ENCODE assay signal across 8 mouse cellular contexts in the genomic region with DNA sequence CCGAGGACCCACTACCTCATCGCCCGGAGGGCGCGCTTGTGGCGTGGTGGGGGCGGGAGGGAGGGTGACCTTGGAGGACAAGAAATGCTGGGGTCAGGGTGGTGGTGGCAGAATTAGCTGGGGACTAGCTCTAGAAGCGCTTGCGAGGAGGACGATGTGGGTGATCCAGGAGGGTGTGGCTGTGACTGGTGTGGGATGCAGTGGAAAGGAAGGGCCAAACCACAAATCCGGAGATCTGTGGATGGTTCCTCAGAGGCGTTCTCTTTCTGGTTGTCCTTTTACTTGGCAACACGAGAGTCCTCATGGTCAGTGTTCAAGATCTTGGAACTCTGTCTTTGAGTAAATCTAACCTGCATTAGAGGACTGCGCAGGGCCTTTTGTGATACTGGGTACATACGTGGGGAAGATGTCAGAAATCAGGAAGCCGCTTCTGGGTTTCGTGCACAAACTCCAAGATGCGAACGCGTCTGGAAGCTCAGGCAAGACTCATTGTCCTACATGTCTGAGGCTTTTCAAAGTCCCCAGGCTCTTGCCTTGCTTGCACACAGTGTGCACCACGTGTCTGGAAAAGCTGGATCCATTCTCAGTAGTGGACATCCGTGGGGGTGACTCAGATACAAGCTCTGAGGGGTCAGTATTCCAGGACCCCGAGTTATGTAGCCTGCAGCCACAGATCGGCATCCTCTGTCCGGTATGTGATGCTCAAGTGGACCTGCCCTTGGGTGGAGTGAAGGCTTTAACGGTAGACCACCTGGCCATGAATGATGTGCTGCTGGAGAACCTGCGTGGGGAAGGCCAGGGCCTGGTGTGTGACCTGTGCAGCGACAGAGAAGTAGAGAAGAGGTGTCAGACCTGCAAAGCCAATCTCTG. TPM values are rescaled to one million over a fixed set of nuclear protein-coding genes. Genes with fewer than 3 reads are reported as not detected.
DNase-seq lines count a peak whose midpoint lies in the region; ATAC-seq and TF ChIP-seq lines count a peak whose summit lies in the region.

No protein-coding gene starts in this region.

- H3K27me3 ChIP-seq in C2C12 (ENCODE audit: control insufficient read depth, insufficient read depth, insufficient read length) = no peaks in the 10 kb centered on the region
- H3K27me3 ChIP-seq in embryonic facial prominence, embryonic 12.5 days = no peaks in the 10 kb centered on the region
- no peaks in the 10 kb centered on the region for H3K27me3 ChIP-seq in hindbrain, postnatal 0 days (ENCODE audit: insufficient read depth, low read length)
- no peaks in the 10 kb centered on the region for H3K27me3 ChIP-seq in midbrain, embryonic 16.5 days (ENCODE audit: control insufficient read depth, insufficient read depth, low read depth, low read length)

- 38% methylated on average over 28 of the region's 28 CpGs for WGBS in embryonic facial prominence, embryonic 12.5 days
- WGBS in hindbrain, postnatal 0 days = 35% methylated on average over 28 of the region's 28 CpGs
- 37% methylated on average over 27 of the region's 28 CpGs for WGBS in midbrain, embryonic 16.5 days

- no peaks in the 10 kb centered on the region for H3K9me3 ChIP-seq in embryonic facial prominence, embryonic 12.5 days
- H3K9me3 ChIP-seq in hindbrain, postnatal 0 days (ENCODE audit: low read length) = no peaks in the 10 kb centered on the region
- H3K9me3 ChIP-seq in midbrain, embryonic 16.5 days (replicated peaks; ENCODE audit: control insufficient read depth, low read length, poor library complexity, severe bottlenecking) = no peaks in the 10 kb centered on the region

- TF ChIP-seq CTCF in gastrocnemius, adult 2 months (IDR thresholded peaks at IDR 0.05) = no peak
- TF ChIP-seq CTCF in C2C12 (IDR thresholded peaks at IDR 0.05; ENCODE audit: control insufficient read depth, insufficient read depth, insufficient read length) = no peak
- TF ChIP-seq CTCF in hindbrain, postnatal 0 days (IDR thresholded peaks at IDR 0.05; ENCODE audit: low read depth) = no peak

- DNase-seq in gastrocnemius, adult 2 months = no peak
- no peak for DNase-seq in gastrocnemius, postnatal 14 days
- peak; percentile 19 for DNase-seq in hindbrain, postnatal 0 days (ENCODE audit: low spot score)
- DNase-seq in ovary, postnatal 10 days (ENCODE audit: low spot score) = no peak
- DNase-seq in ovary, adult 18-20 months (ENCODE audit: low spot score) = no peak

- peak overlapping the region; percentile 56 for H3K9ac ChIP-seq in embryonic facial prominence, embryonic 12.5 days
- H3K9ac ChIP-seq in hindbrain, postnatal 0 days (replicated peaks; ENCODE audit: low read length) = peak overlapping the region; percentile 72
- peak overlapping the region; percentile 78 for H3K9ac ChIP-seq in midbrain, embryonic 16.5 days (ENCODE audit: low read depth, low read length)

- no peaks in the 10 kb centered on the region for H3K79me2 ChIP-seq in C2C12 (ENCODE audit: control insufficient read depth, insufficient read depth)

- peak overlapping the region; percentile 81 for H3K4me3 ChIP-seq in gastrocnemius, adult 2 months
- H3K4me3 ChIP-seq in C2C12 (ENCODE audit: insufficient read depth, poor library complexity, severe bottlenecking) = peak overlapping the region; percentile 23
- H3K4me3 ChIP-seq in embryonic facial prominence, embryonic 12.5 days = peak overlapping the region; percentile 58
- H3K4me3 ChIP-seq in hindbrain, postnatal 0 days (ENCODE audit: low read length) = peak overlapping the region; percentile 48
- H3K4me3 ChIP-seq in midbrain, embryonic 16.5 days (ENCODE audit: low read depth, low read length) = peak overlapping the region; percentile 49

- peak; percentile 71 for ATAC-seq in embryonic facial prominence, embryonic 12.5 days (ENCODE audit: insufficient number of reproducible peaks, insufficient read depth, low FRiP score, low TSS enrichment)
- ATAC-seq in hindbrain, postnatal 0 days = peak; percentile 65
- ATAC-seq in midbrain, embryonic 16.5 days = peak; percentile 73

- peak overlapping the region; percentile 92 for H3K27ac ChIP-seq in gastrocnemius, adult 2 months
- peak overlapping the region; percentile 77; the same call in 1 of the 2 replicates for H3K27ac ChIP-seq in embryonic facial prominence, embryonic 12.5 days
- H3K27ac ChIP-seq in hindbrain, postnatal 0 days = peak overlapping the region; percentile 87
- H3K27ac ChIP-seq in midbrain, embryonic 16.5 days (ENCODE audit: low read length) = peak overlapping the region; percentile 84

- intact Hi-C loops in gastrocnemius, adult 2 months (cut with DNase I) = loop anchor here (5.0 to 10.0 kb wide), 3 partner anchors 45 to 682 kb away; partner anchors contain the start of genes Atp1a1 and Ttf2
- intact Hi-C loops in gastrocnemius, postnatal 14 days (cut with DNase I; ENCODE audit: low total_unique reads) = no loop called here

- no peaks in the 10 kb centered on the region for H3K79me3 ChIP-seq in C2C12 (ENCODE audit: low read depth)

- peak overlapping the region; percentile 69 for H3K4me2 ChIP-seq in embryonic facial prominence, embryonic 12.5 days (replicated peaks)
- H3K4me2 ChIP-seq in hindbrain, postnatal 0 days (ENCODE audit: low read depth, low read length) = peak overlapping the region; percentile 74
- peak overlapping the region; percentile 77 for H3K4me2 ChIP-seq in midbrain, embryonic 16.5 days (ENCODE audit: low read length)

- peak overlapping the region; percentile 51 for H3ac ChIP-seq in C2C12 (ENCODE audit: control insufficient read depth, insufficient read length, low read depth)

- peaks cover 27% of the 10 kb centered on the region for H3K4me1 ChIP-seq in embryonic facial prominence, embryonic 12.5 days
- H3K4me1 ChIP-seq in hindbrain, postnatal 0 days (ENCODE audit: insufficient read depth, low read length) = peaks cover 13% of the 10 kb centered on the region; the same call in 1 of the 2 replicates
- peaks cover 28% of the 10 kb centered on the region for H3K4me1 ChIP-seq in midbrain, embryonic 16.5 days (ENCODE audit: control insufficient read depth, insufficient read depth, low read length)

- H3K36me3 ChIP-seq in C2C12 (ENCODE audit: control insufficient read depth, insufficient read depth) = no peaks in the 10 kb centered on the region
- H3K36me3 ChIP-seq in embryonic facial prominence, embryonic 12.5 days = peaks cover 12% of the 10 kb centered on the region; the same call in 1 of the 2 replicates
- H3K36me3 ChIP-seq in hindbrain, postnatal 0 days (ENCODE audit: insufficient read depth, low read length) = 0 out of 2 replicates have a peak, but pooled peaks cover 7% of the 10 kb centered on the region
- H3K36me3 ChIP-seq in midbrain, embryonic 16.5 days (ENCODE audit: control insufficient read depth, insufficient read depth, low read length) = peaks cover 3% of the 10 kb centered on the region; the same call in 1 of the 2 replicates

TF ChIP-seq in C2C12, 6 proteins besides CTCF, POLR2A, EP300 and RAD21:
- TF ChIP-seq CEBPB (IDR thresholded peaks at IDR 0.05; ENCODE audit: low read depth) (no peak), FOSL1 (IDR thresholded peaks at IDR 0.05; ENCODE audit: insufficient read depth, low read length, poor library complexity, severe bottlenecking) (no peak), MAX (IDR thresholded peaks at IDR 0.05) (no peak), USF1 (IDR thresholded peaks at IDR 0.05; ENCODE audit: low read depth) (no peak), MYOD1 (IDR thresholded peaks at IDR 0.05; ENCODE audit: control insufficient read depth, insufficient read length, low read depth) (no peak), MYOG (IDR thresholded peaks at IDR 0.05; ENCODE audit: control insufficient read depth, extremely low read depth, insufficient read length) (no peak)
TF ChIP-seq in C2C12: peak in this region for 0.

RNA-seq across cellular contexts. Expression of gene Trim45, which starts 0.7 kb away (rescaled TPM):
- total RNA-seq in gastrocnemius, adult 2 months (2021) = 1 to 10 TPM; 4.7 to 7.8 TPM
- total RNA-seq in gastrocnemius, postnatal 14 days (2021) = 1 to 10 TPM; 4.9 to 7.2 TPM
- polyA plus RNA-seq in C2C12 (2012; fragmentation: generic; extraction: Trizol) = 3.6 TPM
- polyA plus RNA-seq in embryonic facial prominence, embryonic 12.5 days (2016; fragmentation: Nextera tagmentation; extraction: Ambion mirVana) = 7.8 and 8.5 TPM in 2 replicates
- 9.0 and 9.9 TPM in 2 replicates for total RNA-seq in hindbrain, postnatal 0 days (2014; rRNA removed)
- 5.2 and 5.9 TPM in 2 replicates for polyA plus RNA-seq in hindbrain, postnatal 0 days (2015; fragmentation: Nextera tagmentation; extraction: Ambion mirVana)
- 7.9 and 8.6 TPM in 2 replicates for polyA plus RNA-seq in midbrain, embryonic 16.5 days (2015; fragmentation: Nextera tagmentation; extraction: Ambion mirVana)

RNA-seq across cellular contexts. Expression of gene Ttf2, which starts 46.7 kb away (rescaled TPM):
- 1 to 10 TPM; 2.5 to 3.1 TPM for total RNA-seq in gastrocnemius, adult 2 months (2021)
- 1 to 10 TPM; 4.5 to 4.8 TPM for total RNA-seq in gastrocnemius, postnatal 14 days (2021)
- 10.2 TPM for polyA plus RNA-seq in C2C12 (2012; fragmentation: generic; extraction: Trizol)
- 20.8 and 20.9 TPM in 2 replicates for polyA plus RNA-seq in embryonic facial prominence, embryonic 12.5 days (2016; fragmentation: Nextera tagmentation; extraction: Ambion mirVana)
- total RNA-seq in hindbrain, postnatal 0 days (2014; rRNA removed) = 6.7 and 8.4 TPM in 2 replicates
- 3.3 and 3.9 TPM in 2 replicates for polyA plus RNA-seq in hindbrain, postnatal 0 days (2015; fragmentation: Nextera tagmentation; extraction: Ambion mirVana)
- 2.7 and 3.1 TPM in 2 replicates for polyA plus RNA-seq in midbrain, embryonic 16.5 days (2015; fragmentation: Nextera tagmentation; extraction: Ambion mirVana)

Comparison
In these comparisons a context has a peak if more than half of its experiments do, and no peak if none do; other contexts are left out.
1. H3K4me3 ChIP-seq: peak in every context shown above with its lines; median percentile 81 in gastrocnemius, adult 2 months; 58 in embryonic facial prominence, embryonic 12.5 days; 49 in midbrain, embryonic 16.5 days; 48 in hindbrain, postnatal 0 days; 23 in C2C12.